Mouse (Mus musculus) forebrain, embryonic 11.5 days (tissue): ENCODE measurements at regions not wholly inside any gene's neighbourhood (a gene's known extent, or its start where the extent isn't known, plus 50 kb on each side); places are given as distances from the start of the nearest gene placed in this dataset.
A peak's percentile ranks its signal among the peaks of the same experiment; 100 is the strongest.

Experiments
- ATAC-seq: fragments of 200-750 bp; cut with Nextera tagmentation; replicated peaks from 2 replicates; pipeline ENCODE4 v1.8.0; 2017; ENCODE audit warnings: moderate TSS enrichment; ENCODE audit not compliant: low FRiP score
- DNase-seq: peaks from one replicate; pipeline ENCODE4 v3.0.0-alpha.2; 2017; ENCODE audit warnings: low spot score
- H3K27ac ChIP-seq: fragments of 300-500 bp; sonication (generic); 2 replicates; pipeline ENCODE4 v1.5.1; 2014; ENCODE audit warnings: low read depth, low read length
- H3K27me3 ChIP-seq: fragments of 300-500 bp; sonication (generic); 2 replicates; pipeline ENCODE4 v1.6.1; 2014; ENCODE audit warnings: mild to moderate bottlenecking, low read length, mixed read lengths; ENCODE audit not compliant: control insufficient read depth, insufficient read depth
- H3K36me3 ChIP-seq: fragments of 300-500 bp; sonication (generic); 2 replicates; pipeline ENCODE4 v1.6.1; 2014; ENCODE audit warnings: mild to moderate bottlenecking, low read length, moderate library complexity, mixed read lengths; ENCODE audit not compliant: control insufficient read depth, insufficient read depth
- H3K4me1 ChIP-seq: fragments of 300-500 bp; sonication (generic); replicated peaks from 2 replicates; pipeline ENCODE4 v1.6.1; 2014; ENCODE audit warnings: low read length, mixed read lengths; ENCODE audit not compliant: control insufficient read depth, insufficient read depth
- H3K4me2 ChIP-seq: fragments of 300-500 bp; sonication (generic); 2 replicates; pipeline ENCODE4 v1.6.1; 2014; ENCODE audit warnings: low read depth, mild to moderate bottlenecking, low read length, moderate library complexity, mixed read lengths; ENCODE audit not compliant: severe bottlenecking
- H3K4me3 ChIP-seq: fragments of 300-500 bp; sonication (generic); 2 replicates; pipeline ENCODE4 v1.5.1; 2014; ENCODE audit warnings: low read depth, low read length
- H3K9ac ChIP-seq: fragments of 300-500 bp; sonication (generic); 2 replicates; pipeline ENCODE4 v1.6.1; 2014; ENCODE audit warnings: low read length
- H3K9me3 ChIP-seq: fragments of 300-500 bp; sonication (generic); 2 replicates; pipeline ENCODE4 v1.6.1; 2016; ENCODE audit warnings: low read length, mixed read lengths; ENCODE audit not compliant: control insufficient read depth
- WGBS: fragments of 180-500 bp; shearing (Covaris S2); extraction: QIAGEN DNeasy Blood & Tissue Kit; methylation state at CpG from one replicate; pipeline ENCODE4 v1.1.7; 2014; 5-methylcytosine and 5-hydroxymethylcytosine counted together

GRCm38 (mm10) chr16:46592618-46593253 is 94.4 kb upstream of the Nectin3 start:
- Histone ChIP-seq H3K9ac (no peak overlapping the region), H3K27me3 (no peaks in the 10 kb centered on the region), H3K9me3 (no peaks in the 10 kb centered on the region), H3K4me1 (no peaks in the 10 kb centered on the region), H3K4me3 (no peak overlapping the region), H3K4me2 (no peak overlapping the region), H3K27ac (no peak overlapping the region), H3K36me3 (no peaks in the 10 kb centered on the region)
- WGBS, result 25% methylated on average over 8 of the region's 8 CpGs
- no peak for ATAC-seq
- no peak for DNase-seq

DNA sequence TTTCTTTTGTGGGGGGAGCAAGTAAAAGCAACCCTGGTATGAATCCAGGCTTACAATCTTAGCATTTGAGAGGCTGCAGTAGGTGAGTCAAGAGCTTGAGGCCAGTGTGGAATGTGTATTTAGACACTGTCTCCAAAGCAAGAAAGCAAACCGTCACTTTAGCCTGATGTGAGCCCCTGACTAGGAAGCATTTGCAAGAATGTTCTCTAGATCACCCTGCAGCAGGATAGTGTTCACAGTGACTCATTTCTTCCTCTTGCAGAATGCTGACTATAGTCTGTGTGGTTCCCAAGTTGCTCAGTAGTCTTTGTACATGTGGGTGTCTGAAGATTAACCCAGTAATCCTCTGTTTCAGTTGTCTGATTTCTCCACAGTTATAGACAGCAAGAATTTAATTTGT is 88.7 kb upstream of the Nectin3 start:
- H3K36me3 ChIP-seq, result no peaks in the 10 kb centered on the region
- no peak overlapping the region for H3K4me2 ChIP-seq
- no peaks in the 10 kb centered on the region for H3K4me1 ChIP-seq
- no peak for ATAC-seq
- H3K9ac ChIP-seq, result no peak overlapping the region
- no peak for DNase-seq
- no peaks in the 10 kb centered on the region for H3K27me3 ChIP-seq
- H3K4me3 ChIP-seq, result no peak overlapping the region
- no peaks in the 10 kb centered on the region for H3K9me3 ChIP-seq
- H3K27ac ChIP-seq, result no peak overlapping the region
- 75% methylated on average over 1 of the region's 1 CpGs for WGBS

- H3K4me3 ChIP-seq, result no peak overlapping the region
- H3K4me2 ChIP-seq, result no peak overlapping the region
- DNase-seq (no peak), ATAC-seq (no peak)
- H3K4me1 ChIP-seq, result no peaks in the 10 kb centered on the region
- no peak overlapping the region for H3K27ac ChIP-seq
- H3K9me3 ChIP-seq, result no peaks in the 10 kb centered on the region
- no peaks in the 10 kb centered on the region for H3K36me3 ChIP-seq
- no peak overlapping the region for H3K9ac ChIP-seq
- H3K27me3 ChIP-seq, result no peaks in the 10 kb centered on the region
These were observed 86.2 kb upstream of the Nectin3 start for GRCm38 (mm10) chr16:46584502-46584901.

- Histone ChIP-seq H3K9ac (no peak overlapping the region), H3K4me3 (no peak overlapping the region), H3K4me2 (no peak overlapping the region), H3K27ac (no peak overlapping the region), H3K36me3 (no peaks in the 10 kb centered on the region), H3K4me1 (no peaks in the 10 kb centered on the region), H3K27me3 (no peaks in the 10 kb centered on the region), H3K9me3 (no peaks in the 10 kb centered on the region)
- ATAC-seq (no peak), DNase-seq (no peak)
- 91% methylated on average over 10 of the region's 10 CpGs for WGBS
These were observed 82.8 kb upstream of the Nectin3 start for GRCm38 (mm10) chr16:46581115-46581514.

GRCm38 (mm10) chr16:46574221-46574620 is 75.9 kb upstream of the Nectin3 start:
- Histone ChIP-seq H3K27me3 (no peaks in the 10 kb centered on the region), H3K4me2 (no peak overlapping the region), H3K4me1 (no peaks in the 10 kb centered on the region), H3K36me3 (no peaks in the 10 kb centered on the region), H3K4me3 (no peak overlapping the region), H3K9ac (no peak overlapping the region), H3K27ac (no peak overlapping the region), H3K9me3 (no peaks in the 10 kb centered on the region)
- 73% methylated on average over 6 of the region's 6 CpGs for WGBS
- no peak for ATAC-seq
- no peak for DNase-seq

DNA sequence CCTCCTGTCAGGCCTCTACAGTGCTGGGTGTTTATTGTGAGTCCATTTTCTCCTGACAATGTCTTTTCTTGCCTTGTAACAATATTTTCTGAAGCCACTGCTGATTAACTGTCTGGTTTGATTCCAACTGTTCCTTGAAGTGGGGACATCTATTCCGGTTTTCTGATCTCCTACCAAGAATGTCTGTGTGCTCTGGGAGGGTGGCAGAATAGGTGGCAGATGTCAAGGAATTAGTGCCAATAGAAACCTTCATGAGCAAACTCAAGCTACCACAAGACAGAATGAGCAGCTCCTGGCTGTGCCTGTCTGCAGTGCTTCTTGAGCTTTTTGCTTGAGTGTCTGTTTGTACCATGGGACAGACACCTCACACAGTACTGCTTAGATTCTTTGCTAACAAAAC is 69.1 kb upstream of the Nectin3 start:
- no peaks in the 10 kb centered on the region for H3K9me3 ChIP-seq
- no peak overlapping the region for H3K4me3 ChIP-seq
- H3K9ac ChIP-seq, result no peak overlapping the region
- no peaks in the 10 kb centered on the region for H3K27me3 ChIP-seq
- ATAC-seq (no peak), DNase-seq (no peak)
- H3K4me2 ChIP-seq, result no peak overlapping the region
- H3K27ac ChIP-seq, result no peak overlapping the region
- H3K36me3 ChIP-seq, result no peaks in the 10 kb centered on the region
- 88% methylated on average over 1 of the region's 1 CpGs for WGBS
- H3K4me1 ChIP-seq, result no peaks in the 10 kb centered on the region

DNA sequence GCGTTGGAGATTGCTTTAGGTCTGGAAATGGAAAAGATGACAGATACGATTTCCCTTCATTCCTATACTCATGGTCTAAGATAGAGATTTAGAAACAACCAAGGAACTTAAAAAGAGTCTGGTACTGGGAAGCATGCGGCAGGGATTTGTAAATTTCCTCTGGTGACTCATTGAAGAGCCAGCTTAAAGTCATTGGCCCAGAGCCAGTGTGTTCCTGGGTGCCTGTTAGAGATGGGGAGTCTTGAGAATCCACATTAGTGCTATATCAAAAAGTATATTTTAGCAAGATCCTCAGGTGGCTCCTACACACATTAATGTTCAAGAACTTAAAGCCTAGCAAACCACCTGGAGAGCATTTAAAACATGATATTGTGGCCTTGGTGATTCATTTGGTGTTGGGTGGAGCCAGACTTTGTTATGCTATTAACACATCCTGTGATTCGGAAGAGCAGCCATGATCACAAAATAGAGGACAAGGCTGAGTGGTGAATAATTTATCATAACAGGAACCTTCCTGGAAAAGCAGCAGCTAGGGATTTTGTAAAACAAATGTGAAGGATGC is 67.8 kb upstream of the Nectin3 start:
- H3K27me3 ChIP-seq, result no peaks in the 10 kb centered on the region
- no peaks in the 10 kb centered on the region for H3K4me1 ChIP-seq
- ATAC-seq (no peak), DNase-seq (no peak)
- no peak overlapping the region for H3K9ac ChIP-seq
- no peak overlapping the region for H3K27ac ChIP-seq
- H3K36me3 ChIP-seq, result no peaks in the 10 kb centered on the region
- WGBS, result 89% methylated on average over 4 of the region's 4 CpGs
- no peak overlapping the region for H3K4me2 ChIP-seq
- H3K4me3 ChIP-seq, result no peak overlapping the region
- no peaks in the 10 kb centered on the region for H3K9me3 ChIP-seq

- no peak overlapping the region for H3K9ac ChIP-seq
- no peak overlapping the region for H3K4me2 ChIP-seq
- H3K27ac ChIP-seq, result no peak overlapping the region
- H3K27me3 ChIP-seq, result no peaks in the 10 kb centered on the region
- H3K9me3 ChIP-seq, result no peaks in the 10 kb centered on the region
- ATAC-seq (no peak), DNase-seq (no peak)
- no peaks in the 10 kb centered on the region for H3K4me1 ChIP-seq
- 68% methylated on average over 3 of the region's 3 CpGs for WGBS
- no peaks in the 10 kb centered on the region for H3K36me3 ChIP-seq
- H3K4me3 ChIP-seq, result no peak overlapping the region
These were observed 59.0 kb upstream of the Nectin3 start for GRCm38 (mm10) chr16:46557281-46557680.

- H3K9ac ChIP-seq, result no peak overlapping the region
- WGBS, result 19% methylated on average over 1 of the region's 1 CpGs
- no peaks in the 10 kb centered on the region for H3K27me3 ChIP-seq
- H3K27ac ChIP-seq, result peak overlapping the region; percentile 51; the same call in 1 of the 2 replicates
- no peak overlapping the region for H3K4me2 ChIP-seq
- no peak overlapping the region for H3K4me3 ChIP-seq
- ATAC-seq (peak; percentile 92), DNase-seq (no peak)
- H3K36me3 ChIP-seq, result no peaks in the 10 kb centered on the region
- H3K9me3 ChIP-seq, result no peaks in the 10 kb centered on the region
- H3K4me1 ChIP-seq, result no peaks in the 10 kb centered on the region
These were observed 49.9 kb upstream of the Nectin3 start for GRCm38 (mm10) chr16:46548207-46548606.
